Mouse (Mus musculus): ENCODE measurements around the gene Leap2. TPM values are rescaled to one million over a fixed set of nuclear protein-coding genes. Genes with fewer than 3 reads are reported as not detected.

Gene Leap2
- total and polyA plus RNA-seq, 2 experiments from 2014 or later = not detected

DNA sequence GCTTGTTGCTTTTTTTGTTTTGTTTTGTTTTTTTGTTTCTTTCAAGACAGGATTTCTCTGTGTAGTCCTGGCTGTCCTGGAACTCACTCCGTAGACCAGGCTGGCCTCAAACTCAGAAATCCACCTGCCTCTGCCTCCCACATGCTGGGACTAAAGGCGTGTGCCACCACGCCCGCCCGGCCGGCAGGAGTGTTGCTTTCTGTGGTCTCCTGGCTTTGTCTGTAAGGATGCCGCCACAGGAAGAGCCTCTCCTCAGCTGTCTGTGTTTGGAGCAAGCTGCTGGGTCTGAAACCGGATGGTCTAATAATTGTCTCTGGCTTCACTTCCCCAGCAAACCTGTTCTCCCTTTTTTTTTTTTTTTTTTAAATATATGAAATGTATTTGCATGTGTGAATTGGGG, 12.5 kb upstream of the Leap2 start:
- ATAC-seq (ENCODE audit: low FRiP score) (no peak), DNase-seq (ENCODE audit: low spot score) (no peak)
- WGBS = 82% methylated on average over 8 of the region's 8 CpGs
- no peak overlapping the region for H3K27ac ChIP-seq (ENCODE audit: low read depth, low read length)
- H3K9me3 ChIP-seq (ENCODE audit: low read length) = no peaks in the 10 kb centered on the region
- no peak overlapping the region for H3K4me2 ChIP-seq (ENCODE audit: low read depth, low read length, poor library complexity, severe bottlenecking)
- H3K4me1 ChIP-seq (ENCODE audit: insufficient read depth, low read length) = 0 out of 2 replicates have a peak, but pooled peaks cover 5% of the 10 kb centered on the region
- no peak overlapping the region for H3K9ac ChIP-seq (replicated peaks; ENCODE audit: low read length, poor library complexity, severe bottlenecking)
- no peaks in the 10 kb centered on the region for H3K27me3 ChIP-seq (ENCODE audit: insufficient read depth, low read length)
- TF ChIP-seq CTCF (IDR thresholded peaks at IDR 0.05) = no peak
- H3K36me3 ChIP-seq (ENCODE audit: insufficient read depth, low read length) = no peaks in the 10 kb centered on the region
- H3K4me3 ChIP-seq (ENCODE audit: low read depth, low read length) = no peak overlapping the region

GRCm38 (mm10) chr11:53433057-53433456, 10.1 kb upstream of the Leap2 start:
- peaks cover 8% of the 10 kb centered on the region for H3K36me3 ChIP-seq (ENCODE audit: insufficient read depth, low read length)
- no peaks in the 10 kb centered on the region for H3K9me3 ChIP-seq (ENCODE audit: low read length)
- no peak overlapping the region for H3K9ac ChIP-seq (replicated peaks; ENCODE audit: low read length, poor library complexity, severe bottlenecking)
- H3K27me3 ChIP-seq (ENCODE audit: insufficient read depth, low read length) = no peaks in the 10 kb centered on the region
- H3K27ac ChIP-seq (ENCODE audit: low read depth, low read length) = no peak overlapping the region
- WGBS = 70% methylated on average over 6 of the region's 6 CpGs
- ATAC-seq (ENCODE audit: low FRiP score) = no peak
- H3K4me1 ChIP-seq (ENCODE audit: insufficient read depth, low read length) = peaks cover 9% of the 10 kb centered on the region; the same call in 1 of the 2 replicates
- H3K4me3 ChIP-seq (ENCODE audit: low read depth, low read length) = no peak overlapping the region
- H3K4me2 ChIP-seq (ENCODE audit: low read depth, low read length, poor library complexity, severe bottlenecking) = no peak overlapping the region
- DNase-seq (ENCODE audit: low spot score) = no peak
- no peak for TF ChIP-seq CTCF (IDR thresholded peaks at IDR 0.05)

GRCm38 (mm10) chr11:53431347-53432056, 8.5 kb upstream of the Leap2 start:
- Histone ChIP-seq H3K27ac (ENCODE audit: low read depth, low read length) (peak overlapping the region; percentile 73), H3K4me2 (ENCODE audit: low read depth, low read length, poor library complexity, severe bottlenecking) (peak overlapping the region; percentile 64), H3K9me3 (ENCODE audit: low read length) (no peaks in the 10 kb centered on the region), H3K4me1 (ENCODE audit: insufficient read depth, low read length) (peaks cover 9% of the 10 kb centered on the region; the same call in 1 of the 2 replicates), H3K9ac (replicated peaks; ENCODE audit: low read length, poor library complexity, severe bottlenecking) (peak overlapping the region; percentile 56), H3K4me3 (ENCODE audit: low read depth, low read length) (peak overlapping the region; percentile 62), H3K27me3 (ENCODE audit: insufficient read depth, low read length) (no peaks in the 10 kb centered on the region), H3K36me3 (ENCODE audit: insufficient read depth, low read length) (peaks cover 9% of the 10 kb centered on the region)
- ATAC-seq (ENCODE audit: low FRiP score) (peak; percentile 28), DNase-seq (ENCODE audit: low spot score) (peak; percentile 14)
- TF ChIP-seq CTCF (IDR thresholded peaks at IDR 0.05) = no peak
- 20% methylated on average over 9 of the region's 9 CpGs for WGBS

DNA sequence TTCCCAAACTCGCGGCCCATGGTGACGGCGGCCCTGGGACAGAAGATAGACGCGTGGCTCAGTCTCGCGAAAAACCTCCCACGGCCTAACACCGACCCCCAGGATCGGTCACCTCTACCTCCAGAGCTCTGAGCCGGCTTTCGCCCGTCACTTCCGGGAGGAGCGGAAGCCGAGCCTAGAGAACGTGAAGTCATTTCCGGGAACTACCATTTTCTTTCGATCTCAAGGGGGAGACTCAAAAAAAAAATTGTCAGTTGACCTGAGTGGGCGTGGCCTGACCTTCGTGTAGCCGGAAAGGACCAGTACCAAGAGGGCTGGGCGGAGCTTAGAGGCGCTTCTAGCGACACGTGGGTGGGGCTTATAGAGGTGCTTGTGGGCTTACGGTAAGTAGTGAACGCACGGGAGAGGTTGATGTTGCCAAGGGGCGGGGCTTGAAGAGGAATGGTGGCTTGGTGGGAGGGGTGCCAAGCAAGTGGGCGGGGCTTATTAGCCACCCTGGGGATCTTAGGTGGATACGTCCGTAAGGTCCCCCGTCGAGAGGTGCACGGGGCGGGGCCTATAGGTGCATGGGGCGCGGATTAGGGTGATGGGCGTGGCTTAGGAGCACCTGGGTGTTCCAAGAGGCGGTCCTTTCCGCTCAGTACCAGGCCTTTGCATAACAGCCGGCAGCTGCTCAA, 7.8 kb upstream of the Leap2 start, which contains the start of the genes Uqcrq and Gdf9:
TSS of gene Uqcrq (minus strand) at position 162 of the 677 bp plus-strand sequence.
TSS of gene Gdf9 (plus strand) at position 354 of the 677 bp plus-strand sequence.
- DNase-seq (ENCODE audit: low spot score) (peak; percentile 100), ATAC-seq (ENCODE audit: low FRiP score) (peak; percentile 96)
- H3K9me3 ChIP-seq (ENCODE audit: low read length) = no peaks in the 10 kb centered on the region
- H3K27ac ChIP-seq (ENCODE audit: low read depth, low read length) = peak within 1 kb of the TSS; percentile 83
- peak within 1 kb of the TSS; percentile 64 for H3K4me2 ChIP-seq (ENCODE audit: low read depth, low read length, poor library complexity, severe bottlenecking)
- peaks cover 9% of the 10 kb centered on the region for H3K36me3 ChIP-seq (ENCODE audit: insufficient read depth, low read length)
- no peaks in the 10 kb centered on the region for H3K27me3 ChIP-seq (ENCODE audit: insufficient read depth, low read length)
- H3K4me3 ChIP-seq (ENCODE audit: low read depth, low read length) = peak within 1 kb of the TSS; percentile 62
- WGBS = 1% methylated on average over 44 of the region's 44 CpGs
- peak within 1 kb of the TSS; percentile 80 for H3K9ac ChIP-seq (replicated peaks; ENCODE audit: low read length, poor library complexity, severe bottlenecking)
- no peak for TF ChIP-seq CTCF (IDR thresholded peaks at IDR 0.05)
- H3K4me1 ChIP-seq (ENCODE audit: insufficient read depth, low read length) = peaks cover 9% of the 10 kb centered on the region; the same call in 1 of the 2 replicates

- peak; percentile 56 for ATAC-seq (ENCODE audit: low FRiP score)
- under 1% methylated on average over 34 of the region's 34 CpGs for WGBS
- Histone ChIP-seq H3K9ac (replicated peaks; ENCODE audit: low read length, poor library complexity, severe bottlenecking) (peak overlapping the region; percentile 80), H3K4me1 (ENCODE audit: insufficient read depth, low read length) (peaks cover 9% of the 10 kb centered on the region; the same call in 1 of the 2 replicates), H3K4me2 (ENCODE audit: low read depth, low read length, poor library complexity, severe bottlenecking) (peak overlapping the region; percentile 62), H3K27me3 (ENCODE audit: insufficient read depth, low read length) (no peaks in the 10 kb centered on the region), H3K4me3 (ENCODE audit: low read depth, low read length) (peak overlapping the region; percentile 62), H3K27ac (ENCODE audit: low read depth, low read length) (peak overlapping the region; percentile 83), H3K36me3 (ENCODE audit: insufficient read depth, low read length) (peaks cover 9% of the 10 kb centered on the region), H3K9me3 (ENCODE audit: low read length) (no peaks in the 10 kb centered on the region)
- DNase-seq (ENCODE audit: low spot score) = peak; percentile 32
- no peak for TF ChIP-seq CTCF (IDR thresholded peaks at IDR 0.05)
These were observed 7.3 kb upstream of the Leap2 start for GRCm38 (mm10) chr11:53430300-53430669.

DNA sequence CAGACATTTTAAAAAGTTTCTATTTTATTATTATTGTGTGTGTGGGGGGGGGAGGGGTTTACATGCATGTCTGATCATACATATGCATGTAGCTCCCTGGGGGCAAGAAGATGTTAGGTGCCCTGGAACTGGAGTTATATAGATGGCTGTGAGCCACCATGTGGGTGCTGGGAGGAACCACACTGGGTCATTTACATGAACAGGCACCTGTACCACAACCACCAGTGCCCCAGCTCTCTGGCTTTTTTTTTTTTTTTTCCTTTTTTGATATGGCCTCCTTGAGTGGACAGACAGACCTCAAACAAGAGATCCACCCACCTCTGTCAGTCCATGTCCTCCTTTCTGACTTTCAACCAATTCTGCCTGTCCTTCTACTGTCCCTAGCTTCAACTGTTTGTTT, 6.2 kb upstream of the Leap2 start:
- Histone ChIP-seq H3K4me3 (ENCODE audit: low read depth, low read length) (no peak overlapping the region; the same call in 1 of the 2 replicates), H3K4me1 (ENCODE audit: insufficient read depth, low read length) (peaks cover 9% of the 10 kb centered on the region; the same call in 1 of the 2 replicates), H3K9me3 (ENCODE audit: low read length) (no peaks in the 10 kb centered on the region), H3K9ac (replicated peaks; ENCODE audit: low read length, poor library complexity, severe bottlenecking) (no peak overlapping the region), H3K27me3 (ENCODE audit: insufficient read depth, low read length) (no peaks in the 10 kb centered on the region), H3K4me2 (ENCODE audit: low read depth, low read length, poor library complexity, severe bottlenecking) (peak overlapping the region; percentile 62; the same call in 1 of the 2 replicates), H3K36me3 (ENCODE audit: insufficient read depth, low read length) (peaks cover 9% of the 10 kb centered on the region), H3K27ac (ENCODE audit: low read depth, low read length) (no peak overlapping the region)
- DNase-seq (ENCODE audit: low spot score) (no peak), ATAC-seq (ENCODE audit: low FRiP score) (no peak)
- no peak for TF ChIP-seq CTCF (IDR thresholded peaks at IDR 0.05)

Measured in midbrain, postnatal 0 days (tissue).